Mouse (Mus musculus) small intestine, adult 2 months (tissue): ENCODE data around the gene Pcgf2. TPM values are rescaled to one million over a fixed set of nuclear protein-coding genes. Genes with fewer than 3 reads are reported as not detected.
A peak's percentile ranks its signal among the peaks of the same experiment; 100 is the strongest.

Experiments
- H3K27ac ChIP-seq: fragments of 200-500 bp; 2 replicates; pipeline ENCODE4 v1.5.1; 2012; ENCODE audit warnings: low read depth, low read length, control low read depth, inconsistent platforms; ENCODE audit not compliant: insufficient read depth
- H3K27me3 ChIP-seq: fragments of 200-500 bp; 2 replicates; pipeline ENCODE4 v1.6.1; 2012; ENCODE audit warnings: mild to moderate bottlenecking, moderate library complexity, low read length, inconsistent platforms; ENCODE audit not compliant: control insufficient read depth, insufficient read depth
- H3K36me3 ChIP-seq: fragments of 200-500 bp; 2 replicates; pipeline ENCODE4 v1.6.1; 2012; ENCODE audit warnings: mild to moderate bottlenecking, low read length, control low read depth, inconsistent platforms; ENCODE audit not compliant: control insufficient read depth, insufficient read depth
- H3K4me1 ChIP-seq: fragments of 200-500 bp; 2 replicates; pipeline ENCODE4 v1.6.1; 2012; ENCODE audit warnings: low read length, inconsistent platforms, mixed read lengths; ENCODE audit not compliant: control insufficient read depth, insufficient read depth, insufficient read length
- H3K4me3 ChIP-seq: fragments of 200-500 bp; 2 replicates; pipeline ENCODE4 v1.5.1; 2012; ENCODE audit warnings: low read depth, mild to moderate bottlenecking, control low read depth, inconsistent platforms, low read length, moderate library complexity
- CTCF ChIP-seq: fragments of 200-500 bp; IDR thresholded peaks from 2 replicates; pipeline ENCODE4 v1.5.1; 2012; ENCODE audit warnings: low read depth, mild to moderate bottlenecking, control low read depth, inconsistent platforms, low read length, moderate library complexity, mixed read lengths; ENCODE audit not compliant: insufficient replicate concordance, insufficient read length; ENCODE audit errors: extremely low read depth
- POLR2A ChIP-seq: fragments of 200-500 bp; IDR thresholded peaks from 2 replicates; pipeline ENCODE4 v1.6.1; 2012; ENCODE audit warnings: low read depth, mild to moderate bottlenecking, control low read depth, inconsistent platforms, low read length, moderate library complexity
- WGBS: fragments of 180-500 bp; shearing (Covaris S2); methylation state at CpG from one replicate; pipeline ENCODE4 v1.1.7; 2018; 5-methylcytosine and 5-hydroxymethylcytosine counted together
- polyA plus RNA-seq: library from polyadenylated mRNA; depleted of rRNA; stranded (reverse); fragments of >200 nt; gene quantifications from 2 replicates; pipeline ENCODE4 v1.2.3, GENCODE M21; 2012

Pcgf2 gene
- polyA plus RNA-seq, 1 experiment: 77.9 TPM

GRCm38 (mm10) chr11:97665431-97665830 is 34.9 kb downstream of the Pcgf2 start:
- H3K4me3 ChIP-seq: no peak overlapping the region
- no peaks in the 10 kb centered on the region for H3K27me3 ChIP-seq
- H3K27ac ChIP-seq: no peak overlapping the region
- H3K36me3 ChIP-seq: peaks cover 24% of the 10 kb centered on the region
- WGBS: 96% methylated on average over 13 of the region's 13 CpGs
- peaks cover 8% of the 10 kb centered on the region; the same call in 1 of the 2 replicates for H3K4me1 ChIP-seq
- TF ChIP-seq POLR2A (no peak), CTCF (no peak)

DNA sequence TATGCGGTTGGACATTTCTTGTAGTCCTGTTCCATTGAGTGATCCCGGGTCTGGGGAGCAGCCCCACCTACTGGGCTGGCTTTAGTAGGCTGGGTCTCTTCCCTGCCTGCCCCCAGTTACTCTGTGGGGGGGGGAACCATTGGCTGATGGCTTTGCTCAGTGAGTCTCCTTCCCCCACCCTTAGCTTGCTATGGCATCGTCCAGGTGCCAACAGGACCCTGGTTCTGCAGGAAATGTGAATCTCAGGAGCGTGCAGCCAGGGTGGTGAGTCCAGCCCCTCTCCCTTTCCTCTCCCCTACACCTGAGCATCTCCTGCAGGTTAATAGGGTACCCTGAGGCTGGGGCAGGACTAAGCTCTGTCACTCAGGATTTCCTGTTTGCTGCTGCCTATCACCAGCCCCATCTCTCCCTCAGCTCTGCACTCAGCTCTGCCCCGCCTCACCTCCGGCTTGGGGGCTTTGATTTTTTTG is 35.5 kb downstream of the Pcgf2 start:
- H3K27ac ChIP-seq: no peak overlapping the region; the same call in 1 of the 2 replicates
- peak overlapping the region; percentile 35; the same call in 1 of the 2 replicates for H3K4me3 ChIP-seq
- H3K36me3 ChIP-seq: peaks cover 19% of the 10 kb centered on the region
- WGBS: 38% methylated on average over 6 of the region's 6 CpGs
- peaks cover 8% of the 10 kb centered on the region; the same call in 1 of the 2 replicates for H3K4me1 ChIP-seq
- TF ChIP-seq CTCF (no peak), POLR2A (no peak)
- H3K27me3 ChIP-seq: no peaks in the 10 kb centered on the region

DNA sequence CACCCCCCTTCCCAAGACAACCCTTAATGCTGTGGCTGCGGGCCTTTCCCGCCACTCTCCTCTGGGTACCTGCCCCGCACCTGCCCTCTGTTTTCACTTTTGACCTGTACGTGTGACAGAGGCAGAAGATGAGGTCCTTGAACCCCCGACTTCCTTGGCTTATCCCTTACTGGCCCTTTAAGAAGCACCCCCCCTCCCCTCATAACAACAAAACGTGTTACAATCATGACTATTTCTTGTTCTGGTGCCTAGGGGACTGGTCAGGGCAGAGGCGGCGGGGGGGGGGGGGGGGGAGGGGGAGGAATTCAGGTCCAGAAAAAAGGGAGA is 36.0 kb downstream of the Pcgf2 start:
- Histone ChIP-seq H3K4me3 (peak overlapping the region; percentile 89), H3K36me3 (peaks cover 15% of the 10 kb centered on the region), H3K27ac (no peak overlapping the region), H3K27me3 (no peaks in the 10 kb centered on the region), H3K4me1 (peaks cover 11% of the 10 kb centered on the region; the same call in 1 of the 2 replicates)
- 1% methylated on average over 8 of the region's 8 CpGs for WGBS
- no peak for TF ChIP-seq CTCF
- no peak for TF ChIP-seq POLR2A

DNA sequence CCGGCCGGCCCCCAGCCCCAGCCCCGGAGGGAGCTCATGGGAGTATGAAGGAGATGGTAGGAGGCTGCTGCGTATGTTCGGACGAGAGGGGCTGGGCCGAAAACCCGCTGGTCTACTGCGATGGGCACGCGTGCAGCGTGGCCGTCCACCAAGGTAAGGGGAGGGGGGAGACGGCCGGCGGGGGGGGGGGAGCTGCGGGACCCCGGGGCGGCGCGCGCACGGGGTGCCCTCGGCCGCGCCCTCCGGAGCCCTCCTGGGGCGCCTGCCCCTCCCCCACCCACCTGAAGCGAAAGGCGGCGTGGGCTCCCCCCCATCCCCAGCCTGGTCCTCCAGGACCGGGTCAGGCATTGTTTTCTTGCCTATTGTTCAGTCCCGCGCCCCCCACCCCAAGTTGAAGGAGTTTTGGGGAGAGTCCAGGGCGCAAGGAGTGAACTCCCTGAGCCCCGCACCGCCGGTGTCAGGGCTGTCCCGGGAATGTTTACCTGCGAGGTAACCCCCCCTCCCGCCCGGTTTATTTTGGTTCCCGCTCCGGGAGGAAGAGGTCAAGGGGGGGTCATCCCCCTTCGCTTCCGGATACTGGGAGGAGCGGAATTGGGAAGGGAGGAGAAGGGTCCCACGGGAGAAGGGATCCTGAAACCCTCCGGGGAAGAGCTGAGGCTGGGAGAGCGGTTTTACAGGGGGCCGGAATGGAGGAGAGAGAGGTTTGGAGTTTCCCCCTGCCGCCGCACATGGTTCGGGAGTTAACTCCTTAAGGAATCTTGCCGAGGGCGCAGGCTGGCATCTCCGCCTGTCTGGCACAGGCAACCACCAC is 36.6 kb downstream of the Pcgf2 start:
- peaks cover 12% of the 10 kb centered on the region; the same call in 1 of the 2 replicates for H3K4me1 ChIP-seq
- no peaks in the 10 kb centered on the region for H3K27me3 ChIP-seq
- no peak overlapping the region for H3K27ac ChIP-seq
- under 1% methylated on average over 38 of the region's 57 CpGs for WGBS
- peaks cover 13% of the 10 kb centered on the region for H3K36me3 ChIP-seq
- TF ChIP-seq POLR2A (no peak), CTCF (no peak)
- H3K4me3 ChIP-seq: peak overlapping the region; percentile 89

- WGBS: under 1% methylated on average over 51 of the region's 76 CpGs
- peak within 1 kb of the TSS; percentile 89 for H3K4me3 ChIP-seq
Measured at GRCm38 (mm10) chr11:97662893-97663527, 37.3 kb downstream of the Pcgf2 start, which contains the start of gene Mllt6. TSS of gene Mllt6 (plus strand) at chr11:97663414.

GRCm38 (mm10) chr11:97662207-97662892 is 37.9 kb downstream of the Pcgf2 start:
- no peaks in the 10 kb centered on the region for H3K27me3 ChIP-seq
- 2% methylated on average over 21 of the region's 21 CpGs for WGBS
- TF ChIP-seq CTCF (no peak), POLR2A (no peak)
- H3K27ac ChIP-seq: peak overlapping the region; percentile 82
- H3K36me3 ChIP-seq: peaks cover 8% of the 10 kb centered on the region
- peaks cover 16% of the 10 kb centered on the region; the same call in 1 of the 2 replicates for H3K4me1 ChIP-seq
- H3K4me3 ChIP-seq: peak overlapping the region; percentile 89

More at GRCm38 (mm10) chr11:97662893-97663527, 37.3 kb downstream of the Pcgf2 start, which contains the start of gene Mllt6:
- Histone ChIP-seq H3K27me3 (no peaks in the 10 kb centered on the region), H3K27ac (peak within 1 kb of the TSS; percentile 82), H3K36me3 (peaks cover 10% of the 10 kb centered on the region), H3K4me1 (peaks cover 14% of the 10 kb centered on the region; the same call in 1 of the 2 replicates)
- TF ChIP-seq CTCF: no peak
- TF ChIP-seq POLR2A: peak; percentile 54; the same call in 1 of the 2 replicates
